In genomic region chr11:117287792-117288191, GRCm38 (mm10) we compare ENCODE assay signal across 16 mouse cellular contexts.
DNase-seq lines count a peak whose midpoint lies in the region; ATAC-seq lines count a peak whose summit lies in the region.
"Had no signal": no experiment of that assay in that cellular context is flagged by ENCODE, and none has a peak within 500 bp of the region (broad histone marks: within the 10 kb centered on the region; RNA-seq: fewer than 3 reads in every experiment).

No protein-coding gene starts in this region.

- H3K36me3 ChIP-seq in embryonic facial prominence, embryonic 13.5 days, result peaks cover 42% of the 10 kb centered on the region
- H3K36me3 ChIP-seq in stomach, embryonic 15.5 days, result peaks cover 11% of the 10 kb centered on the region

- no peak for ATAC-seq in embryonic facial prominence, embryonic 13.5 days (ENCODE audit: insufficient number of reproducible peaks, insufficient read depth, low FRiP score, low TSS enrichment, low read depth)
- peak; percentile 37; the same call in 1 of the 2 replicates for ATAC-seq in stomach, embryonic 15.5 days (ENCODE audit: insufficient read depth, low FRiP score, low read depth)
- ATAC-seq in erythroblast, adult 5-6 weeks (replicated peaks; ENCODE audit: low FRiP score, poor library complexity, severe bottlenecking), result no peak
- ATAC-seq: forebrain, embryonic 14.5 days; hindbrain, postnatal 0 days had no signal

- peaks cover 65% of the 10 kb centered on the region for H3K4me1 ChIP-seq in embryonic facial prominence, embryonic 13.5 days
- H3K4me1 ChIP-seq in stomach, embryonic 15.5 days, result peaks cover 32% of the 10 kb centered on the region

- DNase-seq in thymus, postnatal 0 days (ENCODE audit: low spot score), result peak; percentile 54
- DNase-seq in thymus, adult 18-20 months, result no peak
- no peak for DNase-seq in ovary, postnatal 36 days (ENCODE audit: low spot score)
- DNase-seq: adrenal gland, adult 8-10 months; adrenal gland, postnatal 36 days; cerebellum, adult 2 months; cerebellum, postnatal 10 days; gastrocnemius, postnatal 10 days; heart, postnatal 36 days had no signal

- 83% methylated on average over 3 of the region's 3 CpGs for WGBS in embryonic facial prominence, embryonic 13.5 days
- WGBS in stomach, embryonic 15.5 days, result 65% methylated on average over 3 of the region's 3 CpGs

- no peak overlapping the region for H3K4me2 ChIP-seq in embryonic facial prominence, embryonic 13.5 days
- no peak overlapping the region for H3K4me2 ChIP-seq in stomach, embryonic 15.5 days
- H3K4me2 ChIP-seq: heart, embryonic 13.5 days; hindbrain, embryonic 13.5 days had no signal

- H3K9ac ChIP-seq in embryonic facial prominence, embryonic 13.5 days, result no peak overlapping the region
- H3K9ac ChIP-seq in stomach, embryonic 15.5 days, result no peak overlapping the region
- H3K9ac ChIP-seq: heart, embryonic 13.5 days; hindbrain, embryonic 13.5 days had no signal

- H3K27me3 ChIP-seq in embryonic facial prominence, embryonic 13.5 days, result no peaks in the 10 kb centered on the region
- H3K27me3 ChIP-seq in stomach, embryonic 15.5 days (replicated peaks), result no peaks in the 10 kb centered on the region
- H3K27me3 ChIP-seq: heart, embryonic 13.5 days; hindbrain, embryonic 13.5 days had no signal

- no peaks in the 10 kb centered on the region for H3K9me3 ChIP-seq in embryonic facial prominence, embryonic 13.5 days
- no peaks in the 10 kb centered on the region for H3K9me3 ChIP-seq in stomach, embryonic 15.5 days
- H3K9me3 ChIP-seq: heart, embryonic 13.5 days; hindbrain, embryonic 13.5 days had no signal

- peak overlapping the region; percentile 5; the same call in 1 of the 2 replicates for H3K27ac ChIP-seq in embryonic facial prominence, embryonic 13.5 days
- H3K27ac ChIP-seq in stomach, embryonic 15.5 days, result no peak overlapping the region
- H3K27ac ChIP-seq: heart, embryonic 13.5 days; hindbrain, embryonic 13.5 days; hindbrain, postnatal 0 days had no signal

- H3K4me3 ChIP-seq in embryonic facial prominence, embryonic 13.5 days, result no peak overlapping the region
- H3K4me3 ChIP-seq in stomach, embryonic 15.5 days (replicated peaks), result no peak overlapping the region
- H3K4me3 ChIP-seq: heart, embryonic 13.5 days; hindbrain, embryonic 13.5 days had no signal
